Mouse (Mus musculus) cerebellum, adult 9-11 months (tissue): ENCODE data around the gene Rcor1.
A peak's percentile ranks its signal among the peaks of the same experiment; 100 is the strongest.

Experiments used
- DNase-seq: peaks from one replicate; pipeline ENCODE4 v3.0.0; 2022

Rcor1 gene

GRCm38 (mm10) chr12:111038976-111039612 is at the start of gene Rcor1:
TSS of gene Rcor1 (plus strand) at chr12:111039351.
- DNase-seq = peak; percentile 100

GRCm38 (mm10) chr12:110989409-110989808 is 49.7 kb upstream of the Rcor1 start:
- DNase-seq = no peak

GRCm38 (mm10) chr12:110990500-110990899 is 48.7 kb upstream of the Rcor1 start:
- DNase-seq = no peak

- DNase-seq = peak; percentile 73
These were observed 47.6 kb upstream of the Rcor1 start for GRCm38 (mm10) chr12:110991361-110992127.

GRCm38 (mm10) chr12:110992128-110992553 is 47.0 kb upstream of the Rcor1 start:
- peak; percentile 92 for DNase-seq

- peak; percentile 67 for DNase-seq
These were observed 46.4 kb upstream of the Rcor1 start for GRCm38 (mm10) chr12:110992771-110993170.

- DNase-seq = no peak
These were observed 45.9 kb upstream of the Rcor1 start for GRCm38 (mm10) chr12:110993226-110993625.

GRCm38 (mm10) chr12:110994666-110995065 is 44.5 kb upstream of the Rcor1 start:
- no peak for DNase-seq

GRCm38 (mm10) chr12:110998092-110998491 is 41.1 kb upstream of the Rcor1 start:
- DNase-seq = no peak

- DNase-seq = no peak
These were observed 39.3 kb upstream of the Rcor1 start for GRCm38 (mm10) chr12:110999820-111000219.

GRCm38 (mm10) chr12:111000956-111001355 is 38.2 kb upstream of the Rcor1 start:
- no peak for DNase-seq

- DNase-seq = no peak
These were observed 35.0 kb upstream of the Rcor1 start for GRCm38 (mm10) chr12:111004142-111004541.

GRCm38 (mm10) chr12:111005803-111006202 is 33.3 kb upstream of the Rcor1 start:
- DNase-seq = no peak

- no peak for DNase-seq
These were observed 32.8 kb upstream of the Rcor1 start for GRCm38 (mm10) chr12:111006339-111006738.

- no peak for DNase-seq
These were observed 31.7 kb upstream of the Rcor1 start for GRCm38 (mm10) chr12:111007134-111008103.

- peak; percentile 62 for DNase-seq
These were observed 30.4 kb upstream of the Rcor1 start for GRCm38 (mm10) chr12:111008500-111009490.

GRCm38 (mm10) chr12:111009615-111010257 is 29.4 kb upstream of the Rcor1 start:
- DNase-seq = no peak

GRCm38 (mm10) chr12:111016807-111017206 is 22.3 kb upstream of the Rcor1 start:
- DNase-seq = no peak

GRCm38 (mm10) chr12:111018068-111018467 is 21.1 kb upstream of the Rcor1 start:
- no peak for DNase-seq

- DNase-seq = no peak
These were observed 20.1 kb upstream of the Rcor1 start for GRCm38 (mm10) chr12:111019086-111019485.

GRCm38 (mm10) chr12:111021138-111021537 is 18.0 kb upstream of the Rcor1 start:
- DNase-seq = no peak
